Mouse (Mus musculus) embryo, embryonic 10 days (tissue): Measurements from ENCODE around the gene Ppp4c.

ENCODE experiments used
- DNase-seq: peaks from one replicate; pipeline ENCODE4 v3.0.0-alpha.2; 2015; ENCODE audit warnings: low spot score

Gene Ppp4c

DNA sequence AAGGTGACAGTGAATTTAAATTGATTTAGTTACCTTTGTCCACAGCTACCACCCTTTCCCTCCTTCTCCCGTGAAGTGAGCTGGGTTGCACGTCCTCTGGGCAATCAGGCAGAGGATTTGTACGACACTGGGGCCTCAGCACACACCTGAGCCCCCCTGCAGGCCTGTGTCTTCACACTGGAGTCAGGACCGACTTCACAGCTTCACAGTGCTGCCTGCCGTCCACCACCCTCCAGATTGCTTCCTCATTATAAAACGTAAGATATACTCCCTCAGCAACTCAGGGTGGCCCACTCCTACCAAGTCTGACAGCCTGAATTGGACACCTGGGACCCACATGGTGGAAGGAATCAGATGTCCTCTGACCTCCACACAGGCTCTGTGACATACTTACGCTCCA lies 33.8 kb downstream of the Ppp4c start:
- no peak for DNase-seq

DNA sequence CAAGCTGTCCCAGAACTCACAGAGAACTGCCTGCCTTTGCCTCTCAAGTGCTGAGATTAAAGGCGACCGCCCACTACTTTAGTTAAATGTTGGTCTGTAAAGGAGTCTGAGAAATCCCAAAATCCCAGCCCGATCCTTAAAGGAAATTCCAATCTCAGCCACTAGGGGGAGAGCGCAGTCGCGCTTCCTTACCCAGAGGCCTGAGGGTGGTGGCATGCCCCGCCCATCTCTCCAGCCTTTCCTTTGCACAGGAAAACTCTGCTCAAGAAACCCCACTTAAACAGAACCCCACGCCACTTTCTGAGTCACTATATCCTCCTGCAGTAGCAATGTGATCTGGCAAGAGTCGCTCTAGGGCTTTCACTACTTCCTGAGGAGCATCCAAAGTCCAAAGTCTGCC lies 37.4 kb downstream of the Ppp4c start:
- peak; percentile 87 for DNase-seq

DNA sequence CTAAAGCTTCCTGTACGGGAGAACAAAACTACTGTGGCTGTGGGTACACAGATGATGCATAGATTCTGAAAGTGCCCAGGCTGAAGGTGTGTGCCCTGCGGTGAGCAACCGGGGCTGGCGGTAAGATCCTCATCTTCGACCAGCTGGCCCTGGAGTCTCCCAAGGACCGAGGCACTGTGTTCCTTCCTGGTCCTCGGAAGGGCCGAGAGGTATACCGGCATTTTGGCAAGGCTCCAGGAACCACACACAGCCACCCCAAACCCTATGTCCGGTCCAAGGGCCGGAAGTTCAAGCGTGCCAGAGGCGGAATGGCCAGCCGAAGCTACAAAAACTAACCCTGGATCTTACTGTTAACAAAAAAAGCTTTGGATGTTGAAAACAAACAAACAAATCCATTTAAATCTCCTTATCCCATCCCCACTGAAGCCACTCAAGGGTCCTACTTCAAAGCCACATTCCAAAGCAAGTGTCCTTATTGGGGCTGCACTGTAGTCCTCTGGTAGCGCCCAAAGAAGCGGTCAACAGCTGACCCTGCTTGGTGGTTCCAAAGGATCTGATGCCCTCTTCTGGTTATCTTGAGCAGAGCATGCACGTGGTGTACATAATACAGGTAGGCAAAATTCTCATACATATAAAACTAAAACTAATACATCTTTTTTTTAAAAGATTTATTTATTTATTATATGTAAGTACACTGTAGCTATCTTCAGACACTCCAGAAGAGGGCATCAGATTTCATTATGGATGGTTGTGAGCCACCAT lies 42.5 kb downstream of the Ppp4c start:
- peak; percentile 4 for DNase-seq

DNA sequence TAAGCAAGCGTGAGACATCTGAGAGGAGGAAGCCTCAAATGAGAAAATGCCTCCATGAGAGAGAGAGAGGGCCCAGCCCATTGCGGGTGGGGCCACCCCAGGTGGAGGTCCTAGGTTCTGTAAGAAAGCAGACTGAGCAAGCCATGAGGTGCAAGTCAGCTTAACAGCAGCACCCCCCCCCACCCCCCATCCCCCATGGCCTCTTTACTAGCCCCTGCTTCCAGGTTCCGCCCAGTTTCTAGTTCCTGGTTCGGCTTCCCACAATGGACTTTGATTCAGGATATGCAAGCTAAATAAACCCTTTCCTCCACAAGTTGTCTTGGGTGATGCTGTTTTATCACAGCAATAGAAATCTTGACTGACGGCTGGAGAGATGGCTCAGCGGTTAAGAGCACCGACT lies 43.5 kb downstream of the Ppp4c start:
- DNase-seq = no peak

DNA sequence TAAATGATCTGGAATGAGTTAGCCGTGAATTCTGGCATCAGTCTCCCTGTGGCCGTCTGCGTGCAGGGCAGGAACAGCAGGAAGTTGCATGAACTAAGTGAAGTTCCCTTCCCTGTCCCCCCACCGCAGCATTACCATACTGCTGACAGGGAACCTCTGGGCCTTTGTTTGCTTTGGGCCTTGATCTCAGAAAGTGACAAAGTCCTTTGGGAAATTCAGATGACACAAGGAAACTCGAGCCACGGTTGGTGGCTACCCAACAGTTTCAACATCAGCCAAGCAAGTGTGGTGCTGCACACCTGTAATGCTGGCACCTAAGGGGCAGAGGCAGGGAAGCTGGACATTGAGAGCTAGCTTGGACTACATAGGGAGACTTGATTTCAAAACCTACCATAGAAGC lies 45.5 kb downstream of the Ppp4c start:
- no peak for DNase-seq

DNA sequence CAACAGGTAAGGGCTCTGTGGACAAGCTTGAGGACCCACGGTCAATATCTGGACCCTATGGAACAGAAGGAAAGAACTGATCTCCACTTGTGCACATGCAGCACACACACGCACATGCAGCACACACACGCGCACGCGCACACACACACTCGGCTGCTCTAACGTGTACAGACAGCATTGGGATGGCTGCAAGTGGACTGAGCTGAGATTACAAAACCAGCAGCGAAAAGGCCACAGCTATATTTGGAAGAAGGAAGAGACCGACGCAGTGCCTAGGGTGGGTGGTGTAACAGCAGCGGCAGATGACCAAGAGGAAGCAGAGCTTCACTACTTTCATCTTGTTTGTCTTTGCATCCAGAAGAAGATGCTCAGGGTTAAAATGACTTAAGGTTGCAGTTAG lies 46.2 kb downstream of the Ppp4c start:
- no peak for DNase-seq

DNA sequence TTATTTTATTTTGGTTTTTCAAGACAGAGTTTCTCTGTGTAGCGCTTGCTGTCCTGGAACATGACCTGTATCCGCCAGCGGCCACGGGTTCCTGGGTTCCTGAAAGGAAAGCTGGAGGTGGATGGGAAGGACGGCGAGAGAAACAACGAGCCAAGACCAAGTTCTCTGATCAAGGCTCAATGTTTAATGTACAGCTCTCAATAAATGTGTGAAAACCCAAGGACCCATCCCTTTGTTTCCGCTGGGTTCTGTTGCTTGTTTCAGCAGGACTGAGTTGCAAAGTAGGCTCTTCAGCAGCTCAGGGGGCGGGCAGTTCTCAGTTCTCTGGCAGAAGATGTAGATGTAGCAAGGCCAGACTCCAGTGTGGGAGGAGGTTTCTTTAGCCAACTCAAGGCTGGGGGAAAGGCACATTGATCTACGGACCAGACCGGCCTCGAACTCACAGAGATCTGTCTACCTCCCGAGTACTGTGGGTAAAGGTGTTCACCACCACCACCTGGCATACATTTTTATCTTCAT lies 50.3 kb downstream of the Ppp4c start:
- DNase-seq = no peak

DNA sequence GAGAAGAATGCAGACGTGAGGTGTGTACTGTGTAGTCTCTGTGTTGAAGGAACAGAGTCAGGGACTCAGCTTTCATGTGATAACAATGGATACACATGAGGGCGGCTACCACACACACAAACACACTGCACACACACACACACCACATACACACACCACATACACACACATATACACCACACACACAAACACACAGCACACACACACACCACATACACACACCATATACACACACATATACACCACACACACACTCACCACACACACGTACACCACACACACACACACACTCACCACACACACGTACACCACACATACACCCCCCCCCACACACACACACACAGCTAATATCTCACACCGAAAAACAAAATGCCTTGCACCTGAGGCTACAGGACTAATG lies 50.8 kb downstream of the Ppp4c start:
- no peak for DNase-seq

DNA sequence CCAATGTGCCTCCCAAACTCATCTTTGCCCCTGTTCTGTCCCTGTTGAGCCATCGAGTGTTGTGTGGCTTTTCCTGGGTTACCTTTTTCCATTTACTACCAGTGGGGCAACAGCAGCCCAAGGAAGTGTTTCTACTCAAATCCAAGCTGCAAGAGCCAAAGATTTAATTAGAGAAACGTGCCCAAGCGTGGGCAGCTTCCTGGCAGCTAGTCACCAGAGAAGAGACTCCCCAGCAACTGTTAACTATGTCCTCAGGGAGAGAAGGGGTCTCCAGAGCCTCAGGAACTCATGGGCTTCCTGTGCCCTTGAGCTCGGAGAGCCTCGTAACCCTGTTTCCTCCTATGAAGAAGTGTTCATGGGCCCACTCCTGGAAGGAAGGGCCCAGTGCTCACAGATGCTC lies 51.3 kb downstream of the Ppp4c start:
- no peak for DNase-seq

DNA sequence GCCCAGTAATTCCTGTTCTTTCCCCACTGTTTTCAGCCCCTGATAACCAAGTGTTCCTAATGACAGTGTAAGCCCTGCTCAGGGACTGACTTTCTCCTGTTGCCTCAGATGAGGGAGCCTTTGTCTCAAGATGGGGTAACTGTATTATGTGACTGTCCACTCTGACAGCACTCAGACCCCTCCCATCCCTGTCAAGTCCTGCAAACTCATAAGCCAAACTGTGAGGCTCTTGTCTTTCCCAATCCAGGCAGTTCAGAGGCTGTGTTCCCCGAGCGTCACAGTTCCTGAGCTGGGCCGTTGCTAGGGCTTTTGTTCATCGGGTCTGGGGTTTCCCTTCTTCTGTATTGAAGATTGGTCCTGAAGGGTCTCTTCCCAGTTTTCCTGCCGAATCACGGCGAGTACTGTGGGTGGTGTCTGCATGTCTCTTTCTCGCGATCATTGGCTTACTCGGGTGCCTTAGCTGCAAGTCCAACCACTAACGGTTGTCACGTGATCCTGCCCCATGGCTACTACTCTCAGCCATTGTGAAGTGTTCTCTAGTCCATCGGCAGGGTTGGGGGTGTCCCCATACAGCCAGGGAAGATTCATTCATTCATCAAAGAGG lies 52.1 kb downstream of the Ppp4c start:
- no peak for DNase-seq

DNA sequence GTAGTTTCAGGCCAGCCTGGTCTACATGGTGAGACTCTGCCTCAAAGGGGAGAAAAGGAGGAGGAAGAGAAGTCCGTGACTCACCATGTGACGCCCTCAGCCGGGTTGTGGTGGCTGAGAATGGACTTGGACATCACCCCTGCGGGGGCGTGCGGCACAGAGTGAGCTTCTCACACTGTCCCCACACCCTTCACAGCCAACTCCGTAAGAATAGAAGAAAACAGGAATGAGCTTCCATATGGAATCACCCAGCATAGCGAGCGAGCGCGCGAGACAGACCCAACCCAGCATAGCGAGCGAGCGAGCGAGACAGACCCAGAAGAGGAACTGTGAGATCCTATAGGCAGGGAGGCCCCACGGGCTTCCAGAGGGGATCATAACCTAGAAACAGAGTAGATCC lies 52.7 kb downstream of the Ppp4c start:
- no peak for DNase-seq

DNA sequence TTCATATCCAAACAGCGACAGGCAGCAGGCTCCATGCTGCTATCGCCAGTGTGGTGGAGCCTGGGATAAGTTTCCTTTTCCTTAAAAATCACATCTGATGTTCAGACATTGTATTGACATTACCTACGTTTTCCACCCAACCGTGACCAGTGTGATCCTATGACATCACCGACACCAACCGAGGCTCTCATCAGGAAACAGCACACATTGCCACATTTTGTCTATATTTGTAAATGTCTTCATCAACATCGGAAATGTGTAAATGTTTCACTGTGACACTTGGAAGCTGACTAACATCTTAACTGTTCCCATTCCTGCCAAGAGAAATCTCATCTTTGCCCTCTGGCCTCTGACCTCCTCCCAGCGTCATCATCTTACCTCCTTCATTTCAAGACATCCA lies 56.2 kb downstream of the Ppp4c start:
- DNase-seq = no peak
